Mouse (Mus musculus): Measurements from ENCODE around the gene Ctnnd2. TPM values are rescaled to one million over a fixed set of nuclear protein-coding genes. Genes with fewer than 3 reads are reported as not detected.

The Ctnnd2 gene
- polyA plus RNA-seq, 1 experiment = 135 TPM

- DNase-seq (ENCODE audit: extremely low spot score in 1 of 2, low spot score in 1 of 2) = peak in 1 of 2 experiments; percentile 30
These were observed 623.3 kb downstream of the Ctnnd2 start for GRCm38 (mm10) chr15:30795723-30796122.

- peak in 1 of 2 experiments; percentile 23 for DNase-seq (ENCODE audit: extremely low spot score in 1 of 2, low spot score in 1 of 2)
These were observed 655.3 kb downstream of the Ctnnd2 start for GRCm38 (mm10) chr15:30827424-30828263.

GRCm38 (mm10) chr15:30857277-30858176, 685.1 kb downstream of the Ctnnd2 start:
- DNase-seq (ENCODE audit: extremely low spot score in 1 of 2, low spot score in 1 of 2) = no peak

- no peak for DNase-seq (ENCODE audit: extremely low spot score in 1 of 2, low spot score in 1 of 2)
These were observed 695.0 kb downstream of the Ctnnd2 start for GRCm38 (mm10) chr15:30867429-30867828.

GRCm38 (mm10) chr15:30869673-30870512, 697.5 kb downstream of the Ctnnd2 start:
- no peak for DNase-seq (ENCODE audit: extremely low spot score in 1 of 2, low spot score in 1 of 2)

GRCm38 (mm10) chr15:30875523-30875922, 703.1 kb downstream of the Ctnnd2 start:
- peak in 1 of 2 experiments; percentile 42 for DNase-seq (ENCODE audit: extremely low spot score in 1 of 2, low spot score in 1 of 2)

GRCm38 (mm10) chr15:30884692-30885334, 712.4 kb downstream of the Ctnnd2 start:
- DNase-seq (ENCODE audit: extremely low spot score in 1 of 2, low spot score in 1 of 2) = no peak

GRCm38 (mm10) chr15:30885410-30885809, 713.0 kb downstream of the Ctnnd2 start:
- peak in 1 of 2 experiments; percentile 31 for DNase-seq (ENCODE audit: extremely low spot score in 1 of 2, low spot score in 1 of 2)

- DNase-seq (ENCODE audit: extremely low spot score in 1 of 2, low spot score in 1 of 2) = peak; percentile 68 to 82
These were observed 715.2 kb downstream of the Ctnnd2 start for GRCm38 (mm10) chr15:30887559-30887958.

- no peak for DNase-seq (ENCODE audit: extremely low spot score in 1 of 2, low spot score in 1 of 2)
These were observed 719.6 kb downstream of the Ctnnd2 start for GRCm38 (mm10) chr15:30891986-30892385.

- DNase-seq (ENCODE audit: extremely low spot score in 1 of 2, low spot score in 1 of 2) = peak in 1 of 2 experiments; percentile 45
These were observed 722.7 kb downstream of the Ctnnd2 start for GRCm38 (mm10) chr15:30895063-30895462.

GRCm38 (mm10) chr15:30897342-30897741, 724.9 kb downstream of the Ctnnd2 start:
- DNase-seq (ENCODE audit: extremely low spot score in 1 of 2, low spot score in 1 of 2) = peak in 1 of 2 experiments; percentile 66

GRCm38 (mm10) chr15:30908027-30908426, 735.6 kb downstream of the Ctnnd2 start:
- no peak for DNase-seq (ENCODE audit: extremely low spot score in 1 of 2, low spot score in 1 of 2)

- DNase-seq (ENCODE audit: extremely low spot score in 1 of 2, low spot score in 1 of 2) = no peak
These were observed 741.0 kb downstream of the Ctnnd2 start for GRCm38 (mm10) chr15:30913360-30913759.

GRCm38 (mm10) chr15:30925838-30926237, 753.4 kb downstream of the Ctnnd2 start:
- DNase-seq (ENCODE audit: extremely low spot score in 1 of 2, low spot score in 1 of 2) = no peak

- peak in 1 of 2 experiments; percentile 34 for DNase-seq (ENCODE audit: extremely low spot score in 1 of 2, low spot score in 1 of 2)
These were observed 755.2 kb downstream of the Ctnnd2 start for GRCm38 (mm10) chr15:30927632-30928031.

GRCm38 (mm10) chr15:30931906-30932305, 759.5 kb downstream of the Ctnnd2 start:
- no peak for DNase-seq (ENCODE audit: extremely low spot score in 1 of 2, low spot score in 1 of 2)

- DNase-seq (ENCODE audit: extremely low spot score in 1 of 2, low spot score in 1 of 2) = no peak
These were observed 773.5 kb downstream of the Ctnnd2 start for GRCm38 (mm10) chr15:30945863-30946262.

- DNase-seq (ENCODE audit: extremely low spot score in 1 of 2, low spot score in 1 of 2) = no peak
These were observed 786.1 kb downstream of the Ctnnd2 start for GRCm38 (mm10) chr15:30958513-30958912.

Data from frontal cortex, adult 2 months (tissue).